Mouse (Mus musculus): ENCODE measurements around the gene Il1rapl2.

- no peak for TF ChIP-seq CTCF (IDR thresholded peaks at IDR 0.05; ENCODE audit: low read depth, low read length)
- no peak for TF ChIP-seq POLR2A (IDR thresholded peaks at IDR 0.05; ENCODE audit: extremely low read depth, insufficient read depth, low read length)
Observed at GRCm38 (mm10) chrX:137582656-137583055, 12.2 kb downstream of the Il1rapl2 start.

Data from liver, adult 2 months (tissue).